Mouse (Mus musculus) adrenal gland, postnatal 36 days (tissue): Measurements from ENCODE around the gene Atp2a1. TPM values are rescaled to one million over a fixed set of nuclear protein-coding genes. Genes with fewer than 3 reads are reported as not detected.
"Not testable (repeated sequence)": the region's sequence is repeated elsewhere in the genome, so short reads cannot be mapped to it uniquely, and the experiment has no call there.

Source experiments
- DNase-seq, 2 experiments: peaks; one replicate each; pipeline ENCODE4 v3.0.0; 2021; ENCODE audit warnings: mixed read lengths in 1 of 2
- long read RNA-seq, 2 experiments: library from polyadenylated mRNA; stranded (forward); transcript quantifications; one replicate each; pipeline ENCODE4 v2.0.0; 2021; ENCODE audit warnings: borderline sequencing depth in 2 of 2
- total RNA-seq, 2 experiments: library from RNA; stranded (reverse); gene quantifications; 2 replicates each; pipeline ENCODE4 v1.2.3; 2021

The Atp2a1 gene
- total RNA-seq: under 1 TPM in 1 of 2 experiments, not detected in 1; 0.33 TPM
- long read RNA-seq, experiment 1, partial matches to known transcripts: 17 of 179 reads
- long read RNA-seq, experiment 1, other reads (novel, unspliced or antisense): 162 of 179 reads
- long read RNA-seq, experiment 2: 0 reads

DNA sequence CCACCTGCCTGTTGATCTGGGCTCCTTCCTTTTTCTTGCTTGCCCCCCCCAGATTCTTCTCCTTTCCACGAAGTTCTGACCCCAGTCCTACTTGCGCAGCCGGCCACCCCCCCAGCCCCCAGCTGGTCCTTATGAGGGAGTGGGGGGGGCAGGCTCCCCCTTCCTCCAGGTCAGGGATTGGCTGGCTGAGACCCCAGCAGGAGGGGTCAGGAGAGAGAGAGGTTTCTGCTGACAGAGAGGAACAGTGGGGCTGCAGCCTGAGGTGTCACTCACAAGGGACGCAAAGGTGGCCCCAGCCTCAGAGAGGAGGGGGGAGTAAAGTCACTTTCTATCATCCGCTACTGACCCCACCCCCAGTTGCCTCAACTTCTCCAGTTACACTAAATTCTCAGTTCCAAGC is at the start of gene Atp2a1:
Gene Atp2a1, minus strand, starts transcription at position 105 of the 400 bp plus-strand sequence.
- DNase-seq: no peak

GRCm38 (mm10) chr7:126511287-126511686 is 48.4 kb upstream of the Atp2a1 start:
- DNase-seq: peak; percentile 50 to 57

DNA sequence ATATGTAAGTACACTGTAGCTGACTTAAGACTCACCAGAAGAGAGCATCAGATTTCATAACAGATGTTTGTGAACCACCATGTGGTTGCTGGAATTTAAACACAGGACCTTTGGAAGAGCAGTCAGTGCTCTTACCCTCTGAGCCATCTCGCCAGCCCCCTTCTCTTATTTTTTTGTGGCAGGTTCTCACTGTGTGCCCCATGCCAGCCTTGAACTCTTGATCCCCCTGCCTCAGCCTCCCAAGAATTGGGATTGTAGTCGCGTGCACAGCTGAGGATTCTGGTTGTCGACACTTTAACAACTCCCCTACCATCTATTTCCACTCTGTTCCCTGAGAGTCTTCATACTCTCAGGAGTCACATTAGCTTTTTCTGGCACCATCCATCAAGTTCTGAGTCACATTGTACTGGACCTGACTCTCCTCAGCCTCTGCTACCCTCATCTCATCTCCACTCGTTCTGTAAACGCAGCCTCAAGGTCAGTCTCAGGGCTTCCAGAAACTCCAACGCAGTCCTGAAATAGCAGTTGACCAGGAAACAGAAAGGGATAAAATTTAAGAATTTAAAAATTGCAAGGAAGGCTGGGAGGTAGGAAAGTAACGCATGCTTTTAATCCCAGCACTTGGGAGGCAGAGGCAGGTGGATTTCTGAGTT is 44.3 kb upstream of the Atp2a1 start:
- DNase-seq: peak; percentile 46 to 62

GRCm38 (mm10) chr7:126504913-126505312 is 42.0 kb upstream of the Atp2a1 start:
- no peak for DNase-seq

DNA sequence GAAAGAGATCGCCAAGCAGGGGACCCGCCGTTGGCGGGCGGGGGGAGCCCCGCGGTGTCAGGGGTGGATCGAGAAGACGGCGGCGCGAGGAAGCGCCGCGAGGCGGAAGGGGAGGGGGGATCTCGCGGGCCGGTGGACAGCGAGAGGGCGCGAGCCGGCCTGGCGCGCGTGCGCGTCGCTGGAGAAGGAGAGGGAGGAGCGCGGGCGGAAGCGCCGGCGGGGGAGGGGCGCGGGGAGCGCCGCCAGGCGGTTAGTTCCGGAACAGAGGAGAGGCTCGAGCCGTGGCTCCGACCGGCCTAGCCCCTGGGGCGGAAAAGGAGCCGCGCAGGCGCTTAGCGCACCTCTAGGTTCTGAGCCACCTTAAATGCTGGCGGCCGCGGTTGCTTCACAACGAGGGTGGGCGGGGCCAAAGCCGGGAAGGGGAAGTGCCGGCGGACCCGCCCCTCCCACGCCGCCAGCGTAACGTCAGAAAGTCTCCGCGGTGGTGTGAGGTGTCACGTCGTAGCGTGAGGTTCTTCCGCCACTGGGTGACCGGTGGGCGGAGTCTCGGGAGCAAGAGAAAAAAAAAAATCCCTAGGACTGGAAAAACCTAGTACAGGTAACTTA is 40.5 kb upstream of the Atp2a1 start, which contains the start of gene Atxn2l:
Gene Atxn2l, minus strand, starts transcription at position 165 of the 606 bp plus-strand sequence.
- peak; percentile 99 for DNase-seq

DNA sequence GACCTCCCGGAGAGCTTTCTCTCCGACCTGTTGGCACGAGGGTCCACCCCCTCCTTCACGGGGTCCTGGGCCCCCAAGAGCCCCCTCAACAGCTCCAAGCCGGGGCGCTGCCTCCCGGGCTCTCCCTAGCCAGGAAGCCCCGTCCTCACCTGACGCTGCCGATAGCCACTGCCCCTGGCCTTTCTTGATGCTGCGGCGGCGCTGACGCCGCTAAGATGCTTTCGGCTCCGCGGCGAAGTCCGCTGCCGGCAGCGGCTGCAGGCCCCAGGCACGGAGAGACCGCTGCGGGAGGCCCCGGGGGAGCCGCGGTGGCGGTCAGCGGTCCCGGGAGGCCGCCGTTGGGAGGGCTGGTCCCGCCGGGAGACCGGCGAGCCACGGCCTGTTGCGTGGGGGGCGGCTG is 39.8 kb upstream of the Atp2a1 start:
- DNase-seq: no peak

DNA sequence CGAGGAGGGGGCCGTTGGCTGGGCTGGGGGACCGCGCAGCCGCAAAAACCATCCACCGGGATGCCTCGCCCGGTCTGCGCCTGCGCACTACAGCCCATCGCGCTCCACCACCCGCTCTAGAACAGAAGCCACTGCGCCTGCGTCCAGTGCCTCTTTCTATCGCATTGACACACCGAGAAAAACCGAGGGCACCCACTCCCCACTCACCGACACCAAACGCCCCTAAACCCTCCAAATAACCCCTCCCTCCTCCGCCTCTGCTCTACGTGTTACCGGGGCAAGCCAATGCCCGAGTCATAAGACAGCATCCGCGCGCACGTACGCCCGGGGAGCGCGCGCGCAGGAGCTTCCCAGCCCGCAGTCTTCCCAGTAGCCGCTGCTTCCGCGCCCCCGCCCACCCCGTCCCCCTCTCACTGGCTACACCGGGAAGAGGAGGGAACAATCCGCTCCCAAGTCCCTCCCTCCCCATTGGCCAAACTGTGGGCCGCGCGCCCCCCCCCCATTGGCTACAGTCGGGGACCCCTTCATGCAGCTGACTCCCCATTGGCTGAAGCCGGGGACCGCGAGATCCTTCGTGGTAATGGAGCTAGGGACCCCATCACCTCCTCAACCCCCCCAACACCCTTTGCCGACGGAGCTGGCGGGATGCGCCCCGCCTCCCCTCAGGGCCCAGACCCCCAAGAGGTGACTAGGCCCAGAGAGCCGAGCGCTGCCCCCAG is 39.3 kb upstream of the Atp2a1 start:
- peak; percentile 91 to 95 for DNase-seq

- DNase-seq: no peak
Measured at GRCm38 (mm10) chr7:126501684-126502022, 38.7 kb upstream of the Atp2a1 start.

- no peak for DNase-seq
Measured at GRCm38 (mm10) chr7:126499416-126499815, 36.5 kb upstream of the Atp2a1 start.

- DNase-seq: no peak
Measured at GRCm38 (mm10) chr7:126497966-126498365, 35.1 kb upstream of the Atp2a1 start.

GRCm38 (mm10) chr7:126496475-126496874 is 33.6 kb upstream of the Atp2a1 start:
- no peak for DNase-seq

DNA sequence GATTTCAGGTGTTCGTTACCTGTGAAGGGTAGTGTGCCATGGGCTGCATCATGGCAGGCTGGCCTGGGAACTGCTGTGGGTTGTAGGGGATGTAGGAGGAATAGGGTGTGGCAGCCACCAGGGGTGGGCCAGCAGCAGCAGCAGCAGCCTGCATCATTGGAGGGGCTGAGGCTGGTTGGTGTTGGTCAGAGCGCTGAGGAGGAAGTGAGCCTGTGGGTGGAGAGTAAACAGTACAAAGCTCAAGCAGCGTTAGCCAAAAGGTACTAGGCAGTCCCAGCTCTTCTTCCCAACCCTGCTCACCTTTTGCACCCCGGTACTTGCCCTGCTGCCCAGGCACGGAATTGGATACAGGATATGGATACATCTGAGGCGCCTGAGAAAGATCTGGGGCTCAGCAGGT is 31.2 kb upstream of the Atp2a1 start:
- no peak for DNase-seq

GRCm38 (mm10) chr7:126491973-126492372 is 29.1 kb upstream of the Atp2a1 start:
- DNase-seq: no peak

GRCm38 (mm10) chr7:126491005-126491404 is 28.1 kb upstream of the Atp2a1 start:
- no peak for DNase-seq

- not testable (repeated sequence) for DNase-seq
Measured at GRCm38 (mm10) chr7:126487617-126488385, 24.9 kb upstream of the Atp2a1 start.

DNA sequence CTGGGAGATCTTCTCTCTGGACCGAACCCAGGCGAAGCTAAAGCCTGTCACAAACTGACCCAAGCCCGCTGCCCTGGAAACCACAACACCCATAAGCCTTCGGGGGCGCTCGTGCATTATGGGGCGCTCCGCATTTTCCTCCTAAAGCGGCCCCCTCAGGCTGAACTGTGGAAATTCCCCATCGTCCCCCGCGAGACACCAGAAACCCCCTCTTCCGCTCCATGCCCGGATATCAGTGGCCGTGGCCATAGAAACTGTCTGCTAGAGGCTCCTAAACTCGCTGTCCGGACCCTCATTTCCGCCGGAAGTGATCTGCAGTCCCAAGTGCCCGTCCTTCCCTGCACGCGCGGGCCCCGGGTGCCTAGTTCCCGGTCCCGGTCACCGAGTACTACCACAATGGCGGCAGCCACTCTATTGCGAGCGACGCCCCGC is 24.2 kb upstream of the Atp2a1 start, which contains the start of gene Tufm:
Gene Tufm, plus strand, starts transcription at position 310 of the 432 bp plus-strand sequence.
- DNase-seq: peak; percentile 97 to 98

DNA sequence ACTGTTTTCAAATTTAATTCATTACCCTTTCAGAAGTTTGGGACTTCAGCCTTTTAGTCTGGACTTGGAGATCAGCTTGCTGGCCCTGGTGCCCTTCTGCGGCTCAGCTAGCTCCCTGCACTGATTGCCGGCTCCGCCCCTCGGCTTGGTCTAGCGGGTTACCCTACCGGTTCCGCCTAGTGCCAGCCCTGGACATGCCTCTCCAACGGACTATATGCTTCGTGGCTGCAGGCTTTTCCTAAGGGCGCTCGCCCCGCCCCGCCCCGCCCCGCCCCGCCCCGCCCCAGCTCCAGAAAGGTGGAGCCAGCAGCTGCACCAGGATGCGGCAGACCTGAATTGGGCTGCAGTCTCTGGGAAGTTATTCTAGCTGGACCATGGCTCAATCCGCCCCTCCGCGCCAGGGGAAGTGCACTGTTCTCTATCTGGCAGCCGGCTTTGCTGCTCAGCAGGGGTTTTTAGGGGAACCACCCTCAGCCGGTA is 19.5 kb upstream of the Atp2a1 start:
- peak; percentile 95 for DNase-seq

GRCm38 (mm10) chr7:126481699-126482098 is 18.8 kb upstream of the Atp2a1 start:
- no peak for DNase-seq

GRCm38 (mm10) chr7:126474993-126475581 is 12.2 kb upstream of the Atp2a1 start, which contains the start of gene Sh2b1:
TSS of gene Sh2b1 (minus strand) at chr7:126475424.
- DNase-seq: peak; percentile 89 to 93

DNA sequence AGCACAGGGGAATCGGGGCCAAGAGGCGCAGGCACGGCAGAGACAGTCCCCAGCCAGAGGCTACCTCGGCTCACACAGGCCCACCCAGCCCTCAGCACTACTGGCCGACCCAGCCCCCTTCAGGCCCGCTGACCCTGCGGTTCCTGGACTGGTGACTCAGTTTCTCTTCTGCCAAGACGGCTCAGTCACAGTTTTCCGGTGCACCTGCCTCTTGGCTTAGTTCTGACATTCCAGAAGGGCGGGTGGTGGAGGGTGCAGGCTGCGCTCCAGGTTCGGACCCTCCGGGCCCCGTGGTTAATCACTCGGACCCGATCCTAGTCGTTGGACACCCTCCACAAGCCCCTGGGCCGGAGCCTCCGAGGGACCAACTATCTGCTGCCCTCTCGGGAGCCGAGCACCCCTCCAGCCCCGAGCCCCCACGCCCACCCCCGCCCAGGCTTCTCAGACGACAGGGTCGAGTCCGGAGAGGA is 11.6 kb upstream of the Atp2a1 start:
- DNase-seq: peak; percentile 28 to 36

GRCm38 (mm10) chr7:126473470-126474086 is 10.7 kb upstream of the Atp2a1 start:
- DNase-seq: no peak
